Mouse (Mus musculus): ENCODE measurements around the gene Klkb1. TPM values are rescaled to one million over a fixed set of nuclear protein-coding genes. Genes with fewer than 3 reads are reported as not detected.

Klkb1 gene
- polyA plus RNA-seq, 1 experiment: 0.85 TPM

GRCm38 (mm10) chr8:45268485-45268884, 26.2 kb downstream of the Klkb1 start:
- H3K27ac ChIP-seq (ENCODE audit: control insufficient read depth, insufficient read depth, low read depth, low read length): no peak overlapping the region
- H3K4me1 ChIP-seq (ENCODE audit: control insufficient read depth, insufficient read depth, low read length): no peaks in the 10 kb centered on the region
- TF ChIP-seq POLR2A (IDR thresholded peaks at IDR 0.05; ENCODE audit: control insufficient read depth, low read depth, low read length) (no peak), CTCF (IDR thresholded peaks at IDR 0.05; ENCODE audit: control insufficient read depth, insufficient read depth, insufficient replicate concordance, low read depth, low read length) (no peak)
- H3K36me3 ChIP-seq (ENCODE audit: control insufficient read depth, insufficient read depth, low read length): no peaks in the 10 kb centered on the region
- no peaks in the 10 kb centered on the region for H3K27me3 ChIP-seq (ENCODE audit: control insufficient read depth, insufficient read depth, low read length)
- no peak overlapping the region for H3K4me3 ChIP-seq (ENCODE audit: control insufficient read depth, low read depth, low read length)

DNA sequence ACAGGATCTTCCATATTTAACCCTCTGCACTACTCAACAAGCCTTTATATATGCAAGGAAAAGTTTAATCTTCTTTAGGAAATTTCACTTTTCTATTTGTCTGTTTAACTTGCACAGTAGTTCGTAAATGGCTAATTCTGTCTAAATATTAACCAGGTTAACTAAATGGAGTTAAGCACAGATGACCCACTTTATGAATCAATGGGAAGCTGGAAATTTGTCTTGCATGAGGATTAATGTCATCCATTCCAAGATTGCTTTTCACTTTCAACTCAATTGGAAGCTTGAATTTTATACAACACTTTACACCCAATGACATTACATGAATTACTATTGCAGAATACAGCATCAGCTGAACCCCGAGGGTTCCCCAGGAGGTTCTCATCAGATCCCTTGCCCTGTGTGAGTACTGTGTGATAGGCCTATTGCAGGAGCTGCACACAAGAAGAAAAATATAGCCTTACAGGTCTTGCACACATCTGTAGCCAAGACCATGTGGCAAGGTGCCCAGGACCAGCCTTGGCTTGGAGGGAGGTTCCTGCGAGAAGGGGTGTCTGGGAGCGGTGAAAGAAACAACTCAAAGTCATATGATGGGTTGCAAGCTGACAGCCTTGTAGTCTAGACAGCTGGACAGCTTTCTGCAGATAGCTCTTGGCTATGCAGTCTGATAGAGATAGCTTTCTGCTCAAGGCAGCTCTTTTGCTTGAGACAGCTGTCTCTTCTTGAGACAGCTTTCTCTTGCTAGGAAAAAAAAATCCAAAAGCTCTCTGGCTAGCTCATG, 26.9 kb downstream of the Klkb1 start:
- Histone ChIP-seq H3K27ac (ENCODE audit: control insufficient read depth, insufficient read depth, low read depth, low read length) (no peak overlapping the region), H3K27me3 (ENCODE audit: control insufficient read depth, insufficient read depth, low read length) (no peaks in the 10 kb centered on the region), H3K4me1 (ENCODE audit: control insufficient read depth, insufficient read depth, low read length) (no peaks in the 10 kb centered on the region), H3K4me3 (ENCODE audit: control insufficient read depth, low read depth, low read length) (no peak overlapping the region), H3K36me3 (ENCODE audit: control insufficient read depth, insufficient read depth, low read length) (no peaks in the 10 kb centered on the region)
- no peak for TF ChIP-seq CTCF (IDR thresholded peaks at IDR 0.05; ENCODE audit: control insufficient read depth, insufficient read depth, insufficient replicate concordance, low read depth, low read length)
- TF ChIP-seq POLR2A (IDR thresholded peaks at IDR 0.05; ENCODE audit: control insufficient read depth, low read depth, low read length): no peak

DNA sequence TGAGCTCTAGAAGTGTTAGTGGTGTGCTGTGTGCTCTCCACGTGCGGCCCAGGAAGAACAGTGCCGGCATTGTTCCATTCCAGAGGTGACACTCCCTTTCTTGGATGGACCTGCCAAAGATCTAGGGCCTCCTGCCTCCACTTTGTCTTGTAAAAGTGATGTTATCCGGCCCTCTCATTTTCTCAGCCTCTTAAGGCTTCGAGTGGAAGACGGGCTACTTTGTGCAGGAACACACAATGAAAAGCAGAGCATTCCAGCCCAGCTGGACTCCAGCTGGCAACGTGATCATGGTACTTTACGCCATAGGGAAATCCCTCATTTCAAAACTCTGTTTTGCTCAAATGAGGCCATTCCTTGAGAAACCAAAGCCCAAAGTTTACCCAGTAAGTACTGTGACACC, 27.7 kb downstream of the Klkb1 start:
- no peak overlapping the region for H3K27ac ChIP-seq (ENCODE audit: control insufficient read depth, insufficient read depth, low read depth, low read length)

DNA sequence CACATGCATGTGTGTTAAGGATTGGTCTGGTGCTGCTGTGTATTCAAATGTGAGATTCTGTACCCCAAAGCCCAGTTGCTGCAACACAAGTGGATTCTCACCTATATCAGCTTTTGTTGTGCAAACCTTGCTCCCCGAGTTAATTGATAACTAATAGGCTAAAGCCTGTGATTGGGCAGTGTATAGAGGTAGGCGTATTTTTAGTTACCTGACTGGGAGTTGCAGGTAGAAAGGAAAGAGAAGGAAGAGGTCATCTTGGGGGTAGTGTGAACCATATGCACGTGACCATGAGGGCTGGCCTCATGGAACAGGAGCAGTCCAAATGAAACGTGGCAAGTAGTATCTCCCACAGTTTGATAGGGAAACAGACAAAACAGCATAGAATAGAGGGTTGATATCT, 29.7 kb downstream of the Klkb1 start:
- TF ChIP-seq POLR2A (IDR thresholded peaks at IDR 0.05; ENCODE audit: control insufficient read depth, low read depth, low read length): no peak
- TF ChIP-seq CTCF (IDR thresholded peaks at IDR 0.05; ENCODE audit: control insufficient read depth, insufficient read depth, insufficient replicate concordance, low read depth, low read length): no peak
- Histone ChIP-seq H3K27ac (ENCODE audit: control insufficient read depth, insufficient read depth, low read depth, low read length) (no peak overlapping the region), H3K27me3 (ENCODE audit: control insufficient read depth, insufficient read depth, low read length) (no peaks in the 10 kb centered on the region), H3K4me1 (ENCODE audit: control insufficient read depth, insufficient read depth, low read length) (no peaks in the 10 kb centered on the region), H3K4me3 (ENCODE audit: control insufficient read depth, low read depth, low read length) (no peak overlapping the region), H3K36me3 (ENCODE audit: control insufficient read depth, insufficient read depth, low read length) (no peaks in the 10 kb centered on the region)

More for the DNA sequence above, 27.7 kb downstream of the Klkb1 start:
- TF ChIP-seq CTCF (IDR thresholded peaks at IDR 0.05; ENCODE audit: control insufficient read depth, insufficient read depth, insufficient replicate concordance, low read depth, low read length): no peak
- Histone ChIP-seq H3K4me3 (ENCODE audit: control insufficient read depth, low read depth, low read length) (no peak overlapping the region), H3K27me3 (ENCODE audit: control insufficient read depth, insufficient read depth, low read length) (no peaks in the 10 kb centered on the region), H3K36me3 (ENCODE audit: control insufficient read depth, insufficient read depth, low read length) (no peaks in the 10 kb centered on the region), H3K4me1 (ENCODE audit: control insufficient read depth, insufficient read depth, low read length) (no peaks in the 10 kb centered on the region)

DNA sequence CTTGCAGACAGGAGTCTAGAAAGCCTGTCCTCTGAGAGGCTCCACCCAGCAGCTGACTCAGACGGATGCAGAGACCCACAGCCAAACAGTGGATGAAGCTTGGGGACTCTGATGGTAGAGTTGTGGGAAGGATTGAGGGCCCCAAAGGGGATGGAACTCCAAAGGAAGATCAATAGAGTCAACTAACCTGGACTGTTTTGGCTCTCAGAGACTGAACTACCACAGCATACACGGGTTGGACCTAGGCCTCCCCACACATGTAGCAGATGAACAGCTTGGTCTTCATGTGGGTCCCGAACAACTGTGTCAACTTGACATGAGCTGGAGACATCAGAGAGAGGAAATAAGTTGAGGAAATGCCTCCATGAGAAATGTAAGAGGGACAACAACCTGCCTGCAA, 31.8 kb downstream of the Klkb1 start:
- Histone ChIP-seq H3K27me3 (ENCODE audit: control insufficient read depth, insufficient read depth, low read length) (no peaks in the 10 kb centered on the region), H3K36me3 (ENCODE audit: control insufficient read depth, insufficient read depth, low read length) (no peaks in the 10 kb centered on the region), H3K4me1 (ENCODE audit: control insufficient read depth, insufficient read depth, low read length) (no peaks in the 10 kb centered on the region), H3K27ac (ENCODE audit: control insufficient read depth, insufficient read depth, low read depth, low read length) (no peak overlapping the region), H3K4me3 (ENCODE audit: control insufficient read depth, low read depth, low read length) (no peak overlapping the region)
- TF ChIP-seq POLR2A (IDR thresholded peaks at IDR 0.05; ENCODE audit: control insufficient read depth, low read depth, low read length): no peak
- TF ChIP-seq CTCF (IDR thresholded peaks at IDR 0.05; ENCODE audit: control insufficient read depth, insufficient read depth, insufficient replicate concordance, low read depth, low read length): no peak

GRCm38 (mm10) chr8:45261920-45262319, 32.7 kb downstream of the Klkb1 start, which contains the start of gene F11:
TSS of gene F11 (minus strand) at chr8:45262031.
- TF ChIP-seq CTCF (IDR thresholded peaks at IDR 0.05; ENCODE audit: control insufficient read depth, insufficient read depth, insufficient replicate concordance, low read depth, low read length) (no peak), POLR2A (IDR thresholded peaks at IDR 0.05; ENCODE audit: control insufficient read depth, low read depth, low read length) (no peak)
- no peak within 1 kb of the TSS for H3K27ac ChIP-seq (ENCODE audit: control insufficient read depth, insufficient read depth, low read depth, low read length)
- no peaks in the 10 kb centered on the region for H3K4me1 ChIP-seq (ENCODE audit: control insufficient read depth, insufficient read depth, low read length)
- H3K27me3 ChIP-seq (ENCODE audit: control insufficient read depth, insufficient read depth, low read length): no peaks in the 10 kb centered on the region
- H3K36me3 ChIP-seq (ENCODE audit: control insufficient read depth, insufficient read depth, low read length): no peaks in the 10 kb centered on the region
- no peak within 1 kb of the TSS for H3K4me3 ChIP-seq (ENCODE audit: control insufficient read depth, low read depth, low read length)

GRCm38 (mm10) chr8:45258421-45258820, 36.2 kb downstream of the Klkb1 start:
- Histone ChIP-seq H3K27ac (ENCODE audit: control insufficient read depth, insufficient read depth, low read depth, low read length) (no peak overlapping the region), H3K4me3 (ENCODE audit: control insufficient read depth, low read depth, low read length) (no peak overlapping the region), H3K27me3 (ENCODE audit: control insufficient read depth, insufficient read depth, low read length) (no peaks in the 10 kb centered on the region), H3K36me3 (ENCODE audit: control insufficient read depth, insufficient read depth, low read length) (no peaks in the 10 kb centered on the region), H3K4me1 (ENCODE audit: control insufficient read depth, insufficient read depth, low read length) (no peaks in the 10 kb centered on the region)
- TF ChIP-seq CTCF (IDR thresholded peaks at IDR 0.05; ENCODE audit: control insufficient read depth, insufficient read depth, insufficient replicate concordance, low read depth, low read length) (no peak), POLR2A (IDR thresholded peaks at IDR 0.05; ENCODE audit: control insufficient read depth, low read depth, low read length) (no peak)

Data from testis, adult 2 months (tissue).